Mouse (Mus musculus) cerebellum, adult 9-11 months (tissue): Measurements from ENCODE around the gene Themis2.
A peak's percentile ranks its signal among the peaks of the same experiment; 100 is the strongest.

ENCODE experiments used
- DNase-seq: peaks from one replicate; pipeline ENCODE4 v3.0.0; 2022

Themis2 gene

GRCm38 (mm10) chr4:132796196-132796886 is at the start of gene Themis2:
Themis2 (minus strand) TSS chr4:132796387.
- no peak for DNase-seq

DNA sequence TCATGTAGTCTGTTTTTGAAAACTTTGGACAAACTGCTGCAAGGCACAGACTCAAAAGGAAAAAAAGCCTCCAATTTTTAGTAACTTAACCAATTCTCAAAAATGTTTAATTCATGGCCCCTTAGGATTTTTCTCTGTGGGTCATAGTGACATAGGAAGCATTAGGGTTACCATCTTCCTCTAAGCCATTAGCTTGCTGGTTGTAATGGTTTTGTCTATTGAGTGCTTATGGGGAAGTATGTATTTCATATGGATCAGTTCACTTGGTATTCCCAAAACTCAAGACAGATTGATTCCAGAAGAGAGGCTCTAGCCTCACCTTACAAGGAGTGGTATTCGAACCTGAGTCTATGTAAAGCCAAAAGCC is 47.5 kb upstream of the Themis2 start:
- no peak for DNase-seq

DNA sequence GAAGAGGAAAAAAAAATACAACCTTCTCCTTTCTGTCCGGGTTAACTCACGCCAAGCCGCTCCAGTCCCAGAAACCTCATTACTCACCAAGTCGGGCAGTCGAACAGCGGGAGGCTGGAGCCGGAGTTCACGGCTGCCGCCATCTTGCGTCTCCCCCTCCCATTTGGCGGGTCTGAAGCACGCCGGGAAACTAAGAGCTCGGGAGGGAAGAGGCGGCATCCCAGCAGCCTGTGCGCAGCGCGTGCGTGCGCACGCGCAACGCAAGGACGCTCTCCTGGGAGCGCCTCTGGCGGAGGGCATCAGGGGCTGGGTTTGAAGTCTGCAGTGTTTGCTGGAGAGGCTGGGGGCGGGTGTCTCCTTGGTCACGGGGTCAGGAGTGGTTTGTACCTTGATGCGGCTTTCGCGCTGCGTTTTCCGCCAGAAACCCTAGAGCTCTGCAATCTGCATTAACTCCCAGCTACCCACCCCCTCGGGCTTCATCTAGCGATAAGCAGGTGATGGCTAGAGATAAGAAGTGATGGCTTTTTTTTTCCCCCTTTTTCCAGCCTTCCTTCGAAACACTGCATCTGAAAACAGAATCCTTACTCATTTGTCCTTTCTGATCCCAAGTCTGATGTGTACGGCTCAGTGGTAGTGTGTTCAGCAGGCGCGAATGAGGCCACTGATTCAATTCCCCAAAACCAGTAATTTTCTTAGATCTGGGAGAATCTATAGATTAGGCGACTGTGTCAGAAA is 47.0 kb upstream of the Themis2 start, which contains the start of gene Ppp1r8:
Ppp1r8 (minus strand) TSS at position 200 of the 735 bp plus-strand sequence.
- peak; percentile 93 for DNase-seq

- DNase-seq: peak; percentile 41
Observed at GRCm38 (mm10) chr4:132842281-132842906, 46.2 kb upstream of the Themis2 start.

DNA sequence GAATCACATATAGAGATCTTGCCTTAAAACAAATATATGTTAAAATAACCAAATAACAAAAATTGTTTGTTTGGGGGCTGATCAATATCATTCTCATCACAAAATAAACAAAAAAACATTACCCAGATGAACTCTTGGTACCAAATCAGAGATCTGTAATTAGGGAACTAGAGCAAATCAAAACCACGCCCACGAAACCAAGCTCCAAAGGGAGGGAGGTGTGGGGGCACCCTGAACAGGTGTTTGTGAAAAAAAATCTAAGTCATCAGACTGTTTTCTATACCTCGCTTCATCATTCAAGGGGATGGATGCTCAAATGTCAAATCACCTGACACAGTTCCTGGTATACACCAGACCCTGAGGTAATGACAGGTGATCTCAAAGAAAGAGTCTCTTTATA is 45.3 kb upstream of the Themis2 start:
- no peak for DNase-seq

DNA sequence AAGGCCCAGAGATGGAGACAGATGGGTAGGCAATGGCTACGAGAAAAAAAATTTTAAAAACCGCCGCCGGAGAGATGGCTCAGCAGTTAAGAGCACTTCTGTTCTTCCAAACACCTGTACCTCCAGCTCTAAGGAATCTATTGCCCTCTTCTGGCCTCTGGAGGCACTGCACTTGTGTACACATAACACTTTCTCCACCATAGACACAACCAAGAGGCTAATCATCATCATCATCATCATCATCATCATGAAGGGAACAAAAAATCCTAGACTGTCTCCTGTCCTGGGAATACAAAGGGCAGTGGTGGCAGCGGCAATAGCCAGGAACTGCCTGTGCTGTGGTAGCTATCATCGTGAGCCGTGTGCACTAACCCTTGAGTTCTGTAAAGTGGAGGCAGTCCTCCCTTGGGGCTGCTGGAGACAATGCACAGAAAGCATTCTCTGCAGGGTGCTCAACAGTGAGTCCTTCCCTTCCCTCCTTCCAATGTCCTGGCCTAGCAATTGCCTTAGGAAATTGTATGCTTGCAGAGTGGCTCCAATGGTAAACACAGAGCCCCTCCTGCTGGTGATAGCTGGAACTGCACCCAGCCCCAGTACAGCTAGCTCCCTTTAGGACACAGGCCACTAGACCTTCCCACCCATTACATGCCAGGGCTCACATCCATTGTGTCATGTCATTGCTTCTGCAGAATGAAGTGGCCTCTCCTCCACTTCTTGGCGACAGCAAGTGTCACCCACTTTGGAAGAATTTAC is 27.6 kb upstream of the Themis2 start:
- DNase-seq: no peak

DNA sequence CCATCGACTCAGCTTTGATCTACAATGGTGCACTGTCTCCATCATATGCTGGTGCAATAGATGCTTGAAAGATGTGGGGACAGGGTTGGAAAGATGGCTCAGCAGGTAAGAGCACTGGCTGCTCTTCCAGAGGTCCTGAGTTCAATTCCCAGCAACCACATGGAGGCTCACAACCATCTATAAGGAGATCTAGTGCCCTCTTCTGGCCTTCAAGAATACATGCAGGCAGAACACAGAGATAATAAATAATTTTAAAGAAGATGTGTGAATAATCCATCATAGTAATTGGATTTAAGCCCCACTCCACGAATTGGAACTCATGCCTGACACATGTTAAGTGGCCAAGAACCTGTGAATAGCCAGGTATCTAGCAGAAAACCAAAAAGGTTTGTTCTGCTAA is 22.3 kb upstream of the Themis2 start:
- no peak for DNase-seq

DNA sequence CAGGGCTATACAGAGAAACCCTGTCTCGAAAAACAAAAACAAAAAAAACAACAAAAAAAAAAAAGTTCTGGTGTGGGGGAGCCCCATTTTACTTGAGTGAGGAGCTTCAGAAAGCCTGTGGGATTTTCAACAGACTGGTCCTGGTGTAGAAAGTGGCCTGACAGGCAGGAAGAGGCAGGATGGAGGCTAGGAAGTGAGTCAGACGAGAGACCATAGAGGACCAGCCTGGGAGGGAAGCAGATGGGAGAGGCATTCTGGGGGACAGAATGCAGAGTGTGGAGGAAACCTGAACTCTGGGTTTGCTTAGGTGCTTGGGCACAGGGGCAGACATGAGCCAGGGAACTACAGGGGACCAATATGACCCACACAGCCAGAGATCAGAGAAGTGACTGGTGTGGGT is 20.7 kb upstream of the Themis2 start:
- no peak for DNase-seq

- no peak for DNase-seq
Observed at GRCm38 (mm10) chr4:132816404-132816803, 20.2 kb upstream of the Themis2 start.

- no peak for DNase-seq
Observed at GRCm38 (mm10) chr4:132809621-132810020, 13.4 kb upstream of the Themis2 start.

DNA sequence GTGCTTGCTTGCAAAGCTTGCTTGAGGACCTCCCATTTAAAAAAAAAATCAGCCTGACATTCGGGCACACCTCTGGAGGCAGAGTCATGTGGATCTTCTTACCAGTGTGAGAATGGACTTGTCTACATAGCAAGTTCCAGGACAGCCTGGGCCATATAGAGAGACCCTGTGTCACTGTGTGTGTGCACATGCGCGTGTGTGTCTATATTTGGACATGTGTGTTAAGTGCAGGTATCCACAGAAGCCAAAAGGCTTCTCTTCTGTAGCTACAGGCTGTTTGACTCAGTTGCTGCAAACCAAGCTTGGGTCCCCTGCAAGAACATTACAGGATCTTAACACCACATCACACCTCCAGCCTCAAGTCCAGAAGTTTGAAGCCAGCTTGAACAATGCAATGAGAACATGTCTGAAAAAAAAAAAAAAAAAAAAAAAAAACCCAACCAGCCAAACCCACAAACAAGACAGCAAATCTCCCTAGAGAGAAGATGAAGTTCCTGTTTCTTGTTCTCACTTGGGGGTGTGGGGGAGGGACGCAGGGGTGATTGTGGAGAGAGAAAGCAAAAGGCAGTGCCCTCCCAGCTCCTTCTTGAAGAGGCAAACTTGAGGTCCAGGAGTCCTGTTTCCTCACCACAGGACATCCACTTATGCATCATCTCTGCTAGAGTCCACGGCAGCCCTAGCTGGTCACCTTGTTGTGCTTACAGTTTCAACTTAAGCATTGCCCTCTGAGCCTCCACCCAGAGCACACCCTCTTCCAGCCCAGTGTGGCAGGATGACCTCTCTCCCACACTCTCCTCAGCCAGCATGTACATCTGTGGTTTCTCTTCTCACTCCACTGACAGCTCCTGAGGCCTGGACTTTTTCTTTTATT is 11.8 kb upstream of the Themis2 start:
- DNase-seq: no peak

DNA sequence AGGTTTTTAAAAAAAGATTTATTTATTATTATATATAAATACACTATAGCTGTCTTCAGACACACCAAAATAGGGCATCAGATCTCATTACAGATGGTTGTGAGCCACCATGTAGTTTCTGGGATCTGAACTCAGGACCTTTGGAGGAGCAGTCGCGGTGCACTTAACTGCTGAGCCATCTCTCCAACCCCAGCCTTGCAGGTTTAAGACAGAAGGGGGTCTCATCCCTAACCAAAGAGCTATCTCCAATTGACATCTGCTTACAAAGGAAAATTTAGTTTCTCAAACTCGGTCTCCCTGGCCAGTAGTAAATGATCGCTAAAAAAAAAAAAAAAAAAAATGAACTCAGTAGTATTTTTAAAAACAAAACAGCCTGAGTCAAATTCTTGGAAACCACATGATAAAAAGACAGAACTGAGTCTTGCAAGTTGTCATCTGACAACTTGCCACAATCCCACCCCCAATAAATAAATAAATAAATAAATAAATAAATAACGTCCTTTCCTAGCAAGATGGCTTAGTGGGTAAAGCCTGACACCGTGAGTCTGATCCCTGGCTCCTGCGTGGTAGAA is 10.5 kb upstream of the Themis2 start:
- no peak for DNase-seq

- no peak for DNase-seq
Observed at GRCm38 (mm10) chr4:132805599-132806197, 9.5 kb upstream of the Themis2 start.

- no peak for DNase-seq
Observed at GRCm38 (mm10) chr4:132805146-132805545, 9.0 kb upstream of the Themis2 start.

- DNase-seq: no peak
Observed at GRCm38 (mm10) chr4:132804331-132804730, 8.1 kb upstream of the Themis2 start.

DNA sequence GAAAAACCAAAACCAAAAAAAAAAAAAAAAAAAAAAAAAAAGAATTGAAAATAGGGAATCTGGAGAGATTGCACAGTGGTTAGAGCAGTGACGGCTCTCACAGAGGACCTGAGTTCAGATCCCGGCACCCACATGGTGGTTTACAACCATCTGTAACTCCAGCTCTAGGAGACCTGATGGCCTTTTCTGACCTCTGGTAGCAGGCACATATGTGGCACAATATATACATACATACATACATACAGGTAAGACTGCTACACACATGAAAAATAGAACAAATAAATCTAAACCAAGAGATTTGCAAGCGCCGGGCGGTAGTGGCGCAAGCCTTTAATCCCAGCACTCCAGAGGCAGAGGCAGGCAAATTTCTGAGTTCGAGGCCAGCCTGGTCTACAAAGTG is 7.7 kb upstream of the Themis2 start:
- DNase-seq: no peak

- no peak for DNase-seq
Observed at GRCm38 (mm10) chr4:132803212-132803611, 7.0 kb upstream of the Themis2 start.

DNA sequence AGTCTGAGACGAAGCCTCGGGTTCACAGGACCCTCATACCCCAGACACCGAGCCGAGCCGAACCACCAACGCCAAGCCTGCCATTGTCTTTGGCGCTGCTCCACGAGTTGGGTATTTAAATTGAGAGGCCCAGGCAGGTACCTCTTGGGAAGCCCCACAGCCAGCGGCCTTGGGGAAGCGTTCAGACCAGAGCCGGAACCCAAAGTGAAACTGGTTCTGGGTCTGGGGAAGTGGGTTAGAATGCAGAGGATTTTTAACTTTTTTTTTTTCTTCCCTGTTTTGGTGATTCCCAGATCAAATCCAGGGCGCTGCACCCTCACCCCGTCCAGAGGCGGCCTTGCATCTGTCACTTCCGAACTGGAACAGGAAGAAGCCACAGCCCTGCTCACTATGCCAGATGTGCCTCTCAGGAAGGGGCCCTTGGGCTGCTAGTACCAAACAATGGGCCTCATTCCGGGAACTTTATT is 6.0 kb upstream of the Themis2 start:
- no peak for DNase-seq

GRCm38 (mm10) chr4:132801176-132802077 is 5.2 kb upstream of the Themis2 start:
- no peak for DNase-seq

GRCm38 (mm10) chr4:132799845-132800244 is 3.7 kb upstream of the Themis2 start:
- no peak for DNase-seq
